Mouse (Mus musculus): Measurements from ENCODE around the gene Gnb1l.

- TF ChIP-seq POLR2A (IDR thresholded peaks at IDR 0.05; ENCODE audit: borderline replicate concordance, extremely low read depth, insufficient read depth, insufficient read length, poor library complexity, severe bottlenecking) (no peak), CTCF (IDR thresholded peaks at IDR 0.05; ENCODE audit: borderline replicate concordance, extremely low read depth, insufficient read depth, insufficient read length) (no peak)
Observed at GRCm38 (mm10) chr16:18484794-18485435, 13.6 kb upstream of the Gnb1l start.
